Mouse (Mus musculus): Measurements from ENCODE around the gene Cldn7. TPM values are rescaled to one million over a fixed set of nuclear protein-coding genes. Genes with fewer than 3 reads are reported as not detected.
"Not testable (repeated sequence)": the region's sequence is repeated elsewhere in the genome, so short reads cannot be mapped to it uniquely, and the experiment has no call there.

The Cldn7 gene
- polyA plus RNA-seq (2015; fragmentation: Nextera tagmentation; extraction: Ambion mirVana), result 4.1 and 4.4 TPM in 2 replicates

- ATAC-seq, result no peak
- peaks cover 4% of the 10 kb centered on the region; the same call in 1 of the 2 replicates for H3K36me3 ChIP-seq (replicated peaks; ENCODE audit: insufficient read depth, low read length)
- H3K27ac ChIP-seq (ENCODE audit: low read depth), result no peak within 1 kb of the TSS
- WGBS (ENCODE audit: insufficient replicate concordance), result 15% methylated on average over 23 of the region's 24 CpGs
- H3K4me2 ChIP-seq (ENCODE audit: low read depth, low read length), result peak within 1 kb of the TSS; percentile 50
- peaks cover 54% of the 10 kb centered on the region for H3K27me3 ChIP-seq (ENCODE audit: insufficient read depth, low read length)
- peak within 1 kb of the TSS; percentile 40 for H3K4me3 ChIP-seq (ENCODE audit: low read depth, low read length)
- TF ChIP-seq CTCF (IDR thresholded peaks at IDR 0.05; ENCODE audit: low read depth) (no peak), EP300 (IDR thresholded peaks at IDR 0.05; ENCODE audit: low read depth) (no peak)
- H3K9me3 ChIP-seq (ENCODE audit: low read length), result no peaks in the 10 kb centered on the region
- peaks cover 16% of the 10 kb centered on the region for H3K4me1 ChIP-seq (ENCODE audit: insufficient read depth)
- DNase-seq, result no peak
- H3K9ac ChIP-seq (replicated peaks), result no peak within 1 kb of the TSS
Measured at GRCm38 (mm10) chr11:69964650-69965270, at the start of gene Cldn7. Gene Cldn7 (plus strand): TSS chr11:69964779.

- peak overlapping the region; percentile 90 for H3K27ac ChIP-seq (ENCODE audit: low read depth)
- H3K4me1 ChIP-seq (ENCODE audit: insufficient read depth), result peaks cover 53% of the 10 kb centered on the region
- DNase-seq (peak; percentile 15), ATAC-seq (no peak)
- peaks cover 66% of the 10 kb centered on the region for H3K36me3 ChIP-seq (replicated peaks; ENCODE audit: insufficient read depth, low read length)
- H3K4me2 ChIP-seq (ENCODE audit: low read depth, low read length), result peak overlapping the region; percentile 99
- H3K27me3 ChIP-seq (ENCODE audit: insufficient read depth, low read length), result no peaks in the 10 kb centered on the region
- 29% methylated on average over 9 of the region's 9 CpGs for WGBS (ENCODE audit: insufficient replicate concordance)
- peak overlapping the region; percentile 93 for H3K9ac ChIP-seq (replicated peaks)
- no peaks in the 10 kb centered on the region for H3K9me3 ChIP-seq (ENCODE audit: low read length)
- H3K4me3 ChIP-seq (ENCODE audit: low read depth, low read length), result peak overlapping the region; percentile 97
- TF ChIP-seq EP300 (IDR thresholded peaks at IDR 0.05; ENCODE audit: low read depth) (no peak), CTCF (IDR thresholded peaks at IDR 0.05; ENCODE audit: low read depth) (no peak)
Measured at GRCm38 (mm10) chr11:69914917-69915430, 49.6 kb upstream of the Cldn7 start.

- Histone ChIP-seq H3K4me2 (ENCODE audit: low read depth, low read length) (peak overlapping the region; percentile 99), H3K4me3 (ENCODE audit: low read depth, low read length) (peak overlapping the region; percentile 97), H3K9me3 (ENCODE audit: low read length) (no peaks in the 10 kb centered on the region), H3K27me3 (ENCODE audit: insufficient read depth, low read length) (no peaks in the 10 kb centered on the region), H3K9ac (replicated peaks) (peak overlapping the region; percentile 93), H3K4me1 (ENCODE audit: insufficient read depth) (peaks cover 53% of the 10 kb centered on the region), H3K27ac (ENCODE audit: low read depth) (peak overlapping the region; percentile 90), H3K36me3 (replicated peaks; ENCODE audit: insufficient read depth, low read length) (peaks cover 56% of the 10 kb centered on the region)
- TF ChIP-seq EP300 (IDR thresholded peaks at IDR 0.05; ENCODE audit: low read depth), result peak; percentile 94
- TF ChIP-seq CTCF (IDR thresholded peaks at IDR 0.05; ENCODE audit: low read depth), result no peak
- peak; percentile 14 for ATAC-seq
- DNase-seq, result peak; percentile 54
- WGBS (ENCODE audit: insufficient replicate concordance), result 49% methylated on average over 5 of the region's 5 CpGs
Measured at GRCm38 (mm10) chr11:69915667-69916627, 48.6 kb upstream of the Cldn7 start.

DNA sequence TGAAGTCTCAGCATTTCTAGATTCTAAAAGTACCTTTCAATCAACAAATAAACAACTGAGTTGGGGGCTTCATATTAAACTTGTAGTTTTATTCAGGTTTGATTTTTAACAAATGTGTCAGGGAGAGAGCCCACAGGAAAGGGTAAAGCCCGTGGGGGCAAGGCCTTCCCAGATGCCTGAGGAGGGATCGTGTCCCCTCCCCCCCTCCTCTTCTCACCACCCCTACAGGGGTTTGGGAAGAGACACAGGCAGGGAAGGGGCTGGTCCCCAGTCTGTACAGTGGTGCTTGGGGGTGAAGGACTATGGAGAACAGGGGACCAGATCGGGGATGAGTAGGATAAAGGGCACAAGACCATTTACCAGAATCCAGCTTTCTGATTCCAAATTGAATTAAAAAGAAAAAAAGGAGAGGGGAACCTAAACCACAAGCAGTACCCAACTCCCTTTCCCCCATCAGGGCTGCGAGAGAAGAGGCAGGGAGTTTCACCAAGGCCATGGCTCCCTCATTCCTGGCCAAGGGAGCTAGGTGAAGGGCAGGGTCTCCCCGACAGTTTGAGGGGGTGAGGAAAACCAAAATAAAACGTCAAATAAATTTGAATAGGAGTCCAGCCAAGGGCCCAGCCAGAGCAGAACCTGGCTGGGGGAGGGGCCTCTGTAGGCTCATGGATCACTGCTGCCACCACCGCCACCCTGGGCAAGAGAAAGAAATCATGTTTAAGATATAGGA, 47.8 kb upstream of the Cldn7 start:
- Histone ChIP-seq H3K4me3 (ENCODE audit: low read depth, low read length) (peak overlapping the region; percentile 97), H3K27ac (ENCODE audit: low read depth) (peak overlapping the region; percentile 90), H3K36me3 (replicated peaks; ENCODE audit: insufficient read depth, low read length) (peaks cover 48% of the 10 kb centered on the region), H3K4me2 (ENCODE audit: low read depth, low read length) (peak overlapping the region; percentile 99), H3K4me1 (ENCODE audit: insufficient read depth) (peaks cover 53% of the 10 kb centered on the region), H3K9ac (replicated peaks) (peak overlapping the region; percentile 93)
- ATAC-seq; H3K9me3 ChIP-seq (ENCODE audit: low read length); H3K27me3 ChIP-seq (ENCODE audit: insufficient read depth, low read length): not testable (repeated sequence)
- WGBS (ENCODE audit: insufficient replicate concordance), result 53% methylated on average over 7 of the region's 7 CpGs
- DNase-seq, result peak; percentile 18

GRCm38 (mm10) chr11:69917379-69917948, 47.1 kb upstream of the Cldn7 start:
- TF ChIP-seq EP300 (IDR thresholded peaks at IDR 0.05; ENCODE audit: low read depth), result no peak
- TF ChIP-seq CTCF (IDR thresholded peaks at IDR 0.05; ENCODE audit: low read depth), result no peak
- peaks cover 57% of the 10 kb centered on the region for H3K4me1 ChIP-seq (ENCODE audit: insufficient read depth)
- no peak overlapping the region for H3K4me3 ChIP-seq (ENCODE audit: low read depth, low read length)
- H3K27me3 ChIP-seq (ENCODE audit: insufficient read depth, low read length), result no peaks in the 10 kb centered on the region
- H3K9ac ChIP-seq (replicated peaks), result peak overlapping the region; percentile 93
- peak overlapping the region; percentile 99; the same call in 1 of the 2 replicates for H3K4me2 ChIP-seq (ENCODE audit: low read depth, low read length)
- H3K9me3 ChIP-seq (ENCODE audit: low read length), result no peaks in the 10 kb centered on the region
- peaks cover 42% of the 10 kb centered on the region for H3K36me3 ChIP-seq (replicated peaks; ENCODE audit: insufficient read depth, low read length)
- DNase-seq, result no peak
- no peak for ATAC-seq
- peak overlapping the region; percentile 90 for H3K27ac ChIP-seq (ENCODE audit: low read depth)
- WGBS (ENCODE audit: insufficient replicate concordance), result 74% methylated on average over 8 of the region's 8 CpGs

All from liver, postnatal 0 days (tissue).